Mouse (Mus musculus) intestine, embryonic 14.5 days (tissue): Measurements from ENCODE around the gene Kif1a. TPM values are rescaled to one million over a fixed set of nuclear protein-coding genes. Genes with fewer than 3 reads are reported as not detected.

Source experiments
- ATAC-seq: fragments of 200-750 bp; cut with Nextera tagmentation; replicated peaks from 2 replicates; pipeline ENCODE4 v1.8.0; 2017; ENCODE audit warnings: low read depth, moderate number of reproducible peaks, moderate TSS enrichment, moderate library complexity; ENCODE audit not compliant: low FRiP score, low TSS enrichment
- DNase-seq: peaks from one replicate; pipeline ENCODE4 v3.0.0-alpha.2; 2018; ENCODE audit warnings: low spot score
- H3K27ac ChIP-seq: fragments of 300-500 bp; sonication (generic); 2 replicates; pipeline ENCODE4 v1.5.1; 2014; ENCODE audit warnings: low read depth, mild to moderate bottlenecking, control low read depth
- H3K27me3 ChIP-seq: fragments of 300-500 bp; sonication (generic); replicated peaks from 2 replicates; pipeline ENCODE4 v1.6.1; 2014; ENCODE audit warnings: low read length, control low read depth; ENCODE audit not compliant: control insufficient read depth, insufficient read depth
- H3K36me3 ChIP-seq: fragments of 300-500 bp; sonication (generic); 2 replicates; pipeline ENCODE4 v1.6.1; 2014; ENCODE audit warnings: low read length, control low read depth; ENCODE audit not compliant: control insufficient read depth, insufficient read depth
- H3K4me1 ChIP-seq: fragments of 300-500 bp; sonication (generic); replicated peaks from 2 replicates; pipeline ENCODE4 v1.6.1; 2014; ENCODE audit warnings: low read length, control low read depth, mixed read lengths; ENCODE audit not compliant: control insufficient read depth, insufficient read depth
- H3K4me2 ChIP-seq: fragments of 300-500 bp; sonication (generic); 2 replicates; pipeline ENCODE4 v1.6.1; 2014; ENCODE audit warnings: low read length
- H3K4me3 ChIP-seq: fragments of 300-500 bp; sonication (generic); 2 replicates; pipeline ENCODE4 v1.5.1; 2014; ENCODE audit warnings: low read depth, low read length, control low read depth, mixed read lengths
- H3K9ac ChIP-seq: fragments of 300-500 bp; sonication (generic); 2 replicates; pipeline ENCODE4 v1.6.1; 2014; ENCODE audit warnings: mild to moderate bottlenecking, low read length
- H3K9me3 ChIP-seq: fragments of 300-500 bp; sonication (generic); 2 replicates; pipeline ENCODE4 v1.6.1; 2016; ENCODE audit warnings: low read length, control low read depth; ENCODE audit not compliant: control insufficient read depth
- WGBS: fragments of 180-500 bp; shearing (Covaris S2); extraction: QIAGEN DNeasy Blood & Tissue Kit; methylation state at CpG from one replicate; pipeline ENCODE4 v1.1.7; 2014; 5-methylcytosine and 5-hydroxymethylcytosine counted together
- polyA plus RNA-seq: library from polyadenylated mRNA; unstranded; fragments of >200 nt; fragmentation: Nextera tagmentation; extraction: Ambion mirVana; gene quantifications from 2 replicates; pipeline ENCODE4 v1.2.1, GENCODE M21; 2014

Gene Kif1a
- polyA plus RNA-seq, 1 experiment from 2014 or later = 15.8 TPM

DNA sequence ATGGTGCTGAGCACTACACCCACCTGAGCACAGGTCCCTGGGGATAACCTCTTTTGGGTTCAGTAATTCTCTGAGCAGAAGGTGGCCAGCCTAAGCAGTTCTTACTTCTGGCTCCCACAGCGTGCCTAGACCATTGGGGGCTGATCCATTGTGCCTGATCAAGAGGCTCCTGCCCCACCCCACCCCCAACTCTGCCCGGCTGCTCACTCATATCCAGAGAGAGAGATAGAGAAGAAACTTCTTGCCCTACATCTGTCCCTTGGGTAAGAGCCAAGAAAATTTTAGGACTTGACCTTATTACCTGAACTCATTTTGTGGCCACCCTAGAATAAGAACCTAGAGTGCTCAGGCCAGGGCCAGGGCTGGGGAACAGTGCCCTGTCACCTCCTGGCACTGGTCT lies 108.9 kb downstream of the Kif1a start:
- H3K9me3 ChIP-seq = no peaks in the 10 kb centered on the region
- ATAC-seq = no peak
- H3K27ac ChIP-seq = no peak overlapping the region
- no peak overlapping the region for H3K4me2 ChIP-seq
- H3K9ac ChIP-seq = no peak overlapping the region
- no peaks in the 10 kb centered on the region for H3K4me1 ChIP-seq
- H3K4me3 ChIP-seq = no peak overlapping the region
- no peaks in the 10 kb centered on the region for H3K27me3 ChIP-seq
- H3K36me3 ChIP-seq = no peaks in the 10 kb centered on the region
- 86% methylated on average over 2 of the region's 2 CpGs for WGBS
- DNase-seq = no peak

DNA sequence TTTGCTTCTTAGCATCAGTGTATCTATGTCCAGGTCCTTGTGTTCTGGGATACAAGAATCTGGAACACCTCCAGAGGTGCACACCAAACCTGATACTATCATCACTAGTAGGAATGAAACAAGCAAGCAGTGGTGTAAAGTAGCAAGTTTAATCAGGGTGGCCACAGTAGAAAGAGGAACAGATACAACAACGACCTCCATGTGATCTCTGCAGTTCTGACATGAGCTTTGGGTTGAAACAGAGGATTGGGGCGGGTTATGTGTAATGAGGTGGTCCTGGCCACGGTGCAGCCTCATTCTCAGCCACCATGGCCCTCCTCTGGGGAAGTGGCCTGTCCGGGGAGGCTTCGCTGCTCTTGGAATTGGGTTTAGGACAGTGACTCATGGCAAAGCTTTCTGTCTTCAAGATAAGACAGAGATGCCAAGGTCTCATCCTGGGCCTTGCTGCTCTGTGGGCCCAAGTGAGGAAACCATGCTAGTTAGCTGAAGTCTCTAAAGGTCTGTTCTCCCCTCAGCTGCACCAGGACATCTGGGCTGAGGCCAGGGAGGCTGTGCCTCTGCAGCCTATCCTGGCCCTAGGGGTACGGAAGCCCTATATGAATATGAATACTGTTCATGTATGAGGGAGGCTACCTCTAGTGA lies 109.4 kb downstream of the Kif1a start:
- Histone ChIP-seq H3K4me3 (no peak overlapping the region), H3K36me3 (no peaks in the 10 kb centered on the region), H3K9ac (no peak overlapping the region), H3K27ac (no peak overlapping the region), H3K9me3 (no peaks in the 10 kb centered on the region), H3K4me2 (no peak overlapping the region), H3K27me3 (no peaks in the 10 kb centered on the region), H3K4me1 (no peaks in the 10 kb centered on the region)
- DNase-seq = no peak
- 81% methylated on average over 6 of the region's 6 CpGs for WGBS
- ATAC-seq = no peak

DNA sequence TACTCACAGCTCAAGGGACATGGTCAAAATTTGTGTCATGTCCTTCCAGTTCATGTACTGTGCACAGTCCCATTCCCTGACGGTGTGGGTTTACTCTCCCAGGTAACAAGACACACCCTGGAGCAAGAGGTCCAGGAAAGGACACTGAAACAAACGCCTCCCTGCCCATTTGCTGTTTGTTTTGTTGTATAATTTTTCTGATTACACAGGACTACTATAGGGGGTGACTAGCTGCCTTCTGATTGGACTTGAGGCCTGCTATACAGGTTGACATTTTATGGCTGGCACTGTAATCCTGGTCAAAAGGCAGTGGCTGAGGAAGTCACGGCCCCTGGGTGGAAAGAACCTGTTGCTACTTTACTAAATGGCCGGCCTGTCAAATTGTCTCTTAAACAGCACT lies 111.9 kb downstream of the Kif1a start:
- DNase-seq (no peak), ATAC-seq (no peak)
- Histone ChIP-seq H3K4me2 (no peak overlapping the region), H3K4me1 (no peaks in the 10 kb centered on the region), H3K9me3 (no peaks in the 10 kb centered on the region), H3K9ac (no peak overlapping the region), H3K36me3 (no peaks in the 10 kb centered on the region), H3K4me3 (no peak overlapping the region), H3K27me3 (no peaks in the 10 kb centered on the region), H3K27ac (no peak overlapping the region)
- 54% methylated on average over 4 of the region's 4 CpGs for WGBS

DNA sequence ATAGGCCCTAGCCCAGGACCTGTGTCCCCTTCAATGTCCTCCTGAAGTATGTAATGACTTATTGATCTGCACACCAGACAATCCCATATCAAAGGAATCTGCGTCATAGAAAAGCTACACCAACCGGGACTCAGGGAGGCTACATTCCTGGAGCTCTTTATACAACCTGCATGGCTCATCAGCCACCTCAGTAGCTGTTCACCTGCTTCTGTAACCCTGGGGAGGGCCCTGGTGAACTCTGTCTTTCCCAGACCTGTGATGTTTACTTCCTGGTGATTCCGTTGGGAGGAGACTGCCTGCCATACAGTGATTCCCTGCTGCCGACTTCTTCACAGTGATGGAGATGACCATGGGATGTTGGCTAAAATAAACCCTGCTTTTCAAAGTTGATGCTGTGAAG lies 112.9 kb downstream of the Kif1a start:
- ATAC-seq = 0 out of 2 replicates have a peak, but pooled peaks have one; percentile 36

DNA sequence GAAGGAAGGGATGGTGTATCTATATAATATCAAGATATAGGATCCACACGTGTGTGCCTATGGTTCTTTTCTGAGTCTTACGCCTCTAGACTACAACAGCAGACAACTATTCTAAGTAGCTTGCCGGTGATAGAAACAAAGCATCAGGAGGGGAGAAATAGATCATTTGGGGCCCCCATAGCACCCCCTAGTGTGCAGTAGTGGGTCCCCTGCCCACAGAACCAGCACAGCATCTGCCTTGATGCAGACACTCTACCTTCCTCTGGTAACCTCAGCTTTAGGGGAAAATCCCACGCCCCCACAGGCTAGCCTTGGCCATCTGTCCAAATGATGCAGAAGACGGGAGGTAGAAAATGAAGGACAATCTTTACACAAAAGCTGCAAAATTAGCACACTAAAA lies 116.8 kb downstream of the Kif1a start:
- Histone ChIP-seq H3K4me2 (no peak overlapping the region), H3K9me3 (no peaks in the 10 kb centered on the region), H3K36me3 (no peaks in the 10 kb centered on the region), H3K27me3 (no peaks in the 10 kb centered on the region), H3K4me1 (no peaks in the 10 kb centered on the region), H3K9ac (no peak overlapping the region), H3K4me3 (no peak overlapping the region), H3K27ac (no peak overlapping the region)
- WGBS = 83% methylated on average over 5 of the region's 5 CpGs
- DNase-seq = no peak
- ATAC-seq = no peak

More for the DNA sequence above, 112.9 kb downstream of the Kif1a start:
- Histone ChIP-seq H3K4me3 (no peak overlapping the region), H3K27me3 (no peaks in the 10 kb centered on the region), H3K4me2 (no peak overlapping the region), H3K36me3 (no peaks in the 10 kb centered on the region), H3K9ac (no peak overlapping the region), H3K4me1 (no peaks in the 10 kb centered on the region), H3K9me3 (no peaks in the 10 kb centered on the region), H3K27ac (no peak overlapping the region)
- DNase-seq = no peak
- 50% methylated on average over 4 of the region's 4 CpGs for WGBS

DNA sequence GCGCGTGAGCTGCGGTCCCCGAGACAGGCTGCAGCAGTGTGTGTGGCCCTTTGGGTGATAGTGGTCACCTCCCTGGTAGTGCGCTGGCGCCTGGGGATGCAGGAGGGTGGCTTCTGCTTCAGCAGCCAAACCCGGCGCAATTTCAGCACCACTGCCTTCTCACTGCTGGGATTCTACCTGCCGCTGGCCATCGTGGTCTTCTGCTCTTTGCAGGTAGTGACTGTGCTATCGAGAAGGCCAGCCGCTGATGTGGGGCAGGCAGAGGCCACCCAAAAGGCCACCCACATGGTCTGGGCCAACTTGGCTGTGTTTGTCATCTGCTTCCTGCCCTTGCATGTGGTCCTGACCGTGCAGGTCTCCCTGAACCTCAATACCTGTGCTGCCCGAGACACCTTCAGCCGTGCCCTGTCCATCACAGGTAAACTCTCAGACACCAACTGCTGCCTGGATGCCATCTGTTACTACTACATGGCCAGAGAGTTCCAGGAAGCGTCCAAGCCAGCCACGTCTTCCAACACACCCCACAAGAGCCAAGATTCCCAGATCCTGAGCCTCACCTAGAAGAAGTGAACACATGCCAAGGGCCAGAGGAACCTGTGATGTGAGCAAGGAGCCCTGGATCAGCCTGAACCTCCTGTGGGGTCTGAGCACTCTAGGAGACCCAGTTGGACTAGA lies 118.7 kb downstream of the Kif1a start:
- no peaks in the 10 kb centered on the region for H3K36me3 ChIP-seq
- H3K27ac ChIP-seq = no peak overlapping the region
- H3K4me3 ChIP-seq = no peak overlapping the region
- H3K9ac ChIP-seq = no peak overlapping the region
- no peak for ATAC-seq
- H3K4me1 ChIP-seq = no peaks in the 10 kb centered on the region; the same call in 1 of the 2 replicates
- no peak for DNase-seq
- WGBS = 91% methylated on average over 17 of the region's 17 CpGs
- no peaks in the 10 kb centered on the region for H3K9me3 ChIP-seq
- no peak overlapping the region for H3K4me2 ChIP-seq
- H3K27me3 ChIP-seq = no peaks in the 10 kb centered on the region; the same call in 1 of the 2 replicates

DNA sequence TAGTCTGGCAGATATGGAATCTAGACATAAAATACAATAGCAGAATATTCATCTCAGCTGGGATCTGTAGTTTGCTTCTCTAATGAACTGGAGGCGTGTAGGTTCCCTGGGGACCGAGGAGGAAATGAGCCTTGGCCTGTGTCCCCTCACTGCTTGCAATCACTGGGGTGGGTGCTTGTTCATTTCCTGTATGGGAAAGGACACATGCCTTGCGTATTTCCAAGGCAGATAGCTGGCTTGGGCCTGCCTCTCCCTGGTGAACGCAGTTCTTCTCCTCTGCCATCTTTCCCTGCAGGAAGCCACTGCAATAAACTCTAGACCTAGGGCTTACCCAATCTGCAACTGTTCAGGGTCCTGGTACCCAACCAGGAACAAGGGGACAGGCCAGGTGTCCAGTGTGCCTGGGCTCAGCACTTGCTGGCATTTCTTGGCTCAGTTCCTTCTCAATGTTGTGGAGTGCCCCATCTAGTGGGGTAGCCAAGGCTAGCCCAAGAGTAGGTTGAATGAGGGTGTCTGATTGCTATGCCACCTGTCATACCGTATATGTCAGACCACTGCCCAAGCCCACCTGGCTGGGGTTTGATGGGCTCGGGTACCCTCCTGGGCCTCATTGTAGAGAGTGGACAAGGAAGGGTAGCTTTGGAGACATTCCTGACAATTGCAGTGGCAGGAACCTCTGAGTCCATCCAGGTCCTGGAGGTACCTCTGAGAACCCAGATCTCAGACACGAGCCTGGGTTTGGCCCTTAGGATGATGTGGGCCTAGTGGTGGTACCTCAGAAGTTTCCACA lies 120.5 kb downstream of the Kif1a start:
- no peak overlapping the region for H3K27ac ChIP-seq
- DNase-seq (no peak), ATAC-seq (no peak)
- H3K9ac ChIP-seq = no peak overlapping the region
- 83% methylated on average over 7 of the region's 7 CpGs for WGBS
- no peaks in the 10 kb centered on the region for H3K9me3 ChIP-seq
- H3K4me2 ChIP-seq = no peak overlapping the region
- H3K4me1 ChIP-seq = no peaks in the 10 kb centered on the region; the same call in 1 of the 2 replicates
- H3K4me3 ChIP-seq = no peak overlapping the region
- no peaks in the 10 kb centered on the region; the same call in 1 of the 2 replicates for H3K27me3 ChIP-seq
- no peaks in the 10 kb centered on the region for H3K36me3 ChIP-seq

DNA sequence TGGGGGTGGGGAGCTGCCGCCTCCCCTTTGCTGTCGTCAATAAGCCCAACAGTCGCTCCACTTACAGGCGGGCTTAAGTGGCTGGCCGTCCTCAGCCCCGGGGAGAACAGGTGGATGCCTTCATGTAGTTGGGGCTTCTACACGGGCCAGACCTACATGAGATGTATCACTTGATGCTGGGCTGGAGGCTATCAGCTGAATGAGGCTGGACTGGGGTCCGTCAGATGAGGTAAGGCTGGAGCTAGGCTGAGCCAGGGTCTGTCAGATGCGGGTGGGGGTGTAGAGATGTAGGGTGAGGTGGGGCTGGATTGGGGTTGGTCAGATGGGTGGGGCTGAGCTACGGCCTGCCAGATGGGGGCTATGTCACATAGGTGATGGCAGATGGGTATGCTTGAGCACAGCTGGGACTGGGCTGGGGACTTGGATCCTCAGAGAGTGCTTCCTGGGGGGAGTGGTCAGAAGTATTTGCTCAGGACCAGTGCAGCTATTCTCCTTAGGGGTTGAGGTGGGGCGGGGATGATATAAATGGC lies 122.6 kb downstream of the Kif1a start:
- no peak overlapping the region for H3K27ac ChIP-seq

More for the DNA sequence above, 122.6 kb downstream of the Kif1a start:
- Histone ChIP-seq H3K9me3 (no peaks in the 10 kb centered on the region), H3K4me3 (no peak overlapping the region), H3K27me3 (no peaks in the 10 kb centered on the region; the same call in 1 of the 2 replicates), H3K4me2 (no peak overlapping the region), H3K4me1 (no peaks in the 10 kb centered on the region; the same call in 1 of the 2 replicates), H3K36me3 (no peaks in the 10 kb centered on the region), H3K9ac (no peak overlapping the region)
- ATAC-seq (0 out of 2 replicates have a peak, but pooled peaks have one; percentile 30), DNase-seq (no peak)
- 17% methylated on average over 11 of the region's 11 CpGs for WGBS
